Mouse (Mus musculus): ENCODE results near the gene Ulk3. TPM values are rescaled to one million over a fixed set of nuclear protein-coding genes. Genes with fewer than 3 reads are reported as not detected.

The Ulk3 gene
- total RNA-seq, 1 experiment = 7.3 TPM

DNA sequence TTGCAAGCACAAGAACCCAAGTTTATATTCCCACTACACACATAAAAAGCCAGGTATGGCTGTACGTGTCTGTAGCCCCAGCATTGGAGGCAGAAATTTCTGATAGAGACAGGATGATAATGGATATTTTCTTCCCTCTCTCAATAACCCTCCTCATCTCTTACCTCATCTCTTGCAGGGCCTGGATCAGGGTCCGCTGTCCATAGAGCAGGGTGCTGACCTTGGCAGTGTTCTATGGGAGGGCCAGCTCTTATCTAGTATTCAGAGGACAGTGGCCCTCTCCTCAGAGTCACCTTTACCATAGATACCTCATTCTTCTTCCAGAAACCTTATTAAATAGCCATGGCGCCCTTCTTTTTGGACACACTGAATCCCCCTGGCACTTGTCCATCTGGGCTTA, 20.6 kb downstream of the Ulk3 start:
- no peak overlapping the region for H3K4me3 ChIP-seq (ENCODE audit: insufficient read depth in 1 of 2, low read depth in 1 of 2, low read length in 2 of 2, poor library complexity in 1 of 2, severe bottlenecking in 1 of 2)
- no peak for TF ChIP-seq CHD2 (IDR thresholded peaks at IDR 0.05; ENCODE audit: low read depth, low read length)
- no peak for TF ChIP-seq MAFK (IDR thresholded peaks at IDR 0.05; ENCODE audit: insufficient read depth, low read depth, low read length)
- TF ChIP-seq ZNF384 (IDR thresholded peaks at IDR 0.05; ENCODE audit: low read depth, low read length) = no peak
- no peak for TF ChIP-seq ZC3H11A (IDR thresholded peaks at IDR 0.05; ENCODE audit: borderline replicate concordance, low read depth, low read length)
- no peak for TF ChIP-seq HCFC1 (IDR thresholded peaks at IDR 0.05; ENCODE audit: borderline replicate concordance, insufficient read depth, low read length)
- H3K36me3 ChIP-seq (ENCODE audit: control insufficient read depth, insufficient read depth, low read length, poor library complexity, severe bottlenecking) = no peaks in the 10 kb centered on the region
- DNase-seq (ENCODE audit: low read depth, low spot score) = no peak
- H3K27ac ChIP-seq (ENCODE audit: insufficient read depth, low read depth, low read length, poor library complexity, severe bottlenecking) = no peak overlapping the region
- in situ Hi-C loops (cut with MboI; ENCODE audit: low sequenced_read_pairs in 2 of 2, unreplicated experiment in 2 of 2) = no loop called here
- no peaks in the 10 kb centered on the region for H3K9me3 ChIP-seq (ENCODE audit: control insufficient read depth, insufficient read depth, low read depth, low read length)
- H3K4me1 ChIP-seq (ENCODE audit: control insufficient read depth in 2 of 2, insufficient read depth in 2 of 2, low read length in 2 of 2, poor library complexity in 1 of 2) = peaks cover 0 to 2% of the 10 kb centered on the region in 2 experiments; a peak in 1 of 4 replicates
- no peak overlapping the region for H3K9ac ChIP-seq (ENCODE audit: insufficient read depth, low read depth, low read length, poor library complexity, severe bottlenecking)

DNA sequence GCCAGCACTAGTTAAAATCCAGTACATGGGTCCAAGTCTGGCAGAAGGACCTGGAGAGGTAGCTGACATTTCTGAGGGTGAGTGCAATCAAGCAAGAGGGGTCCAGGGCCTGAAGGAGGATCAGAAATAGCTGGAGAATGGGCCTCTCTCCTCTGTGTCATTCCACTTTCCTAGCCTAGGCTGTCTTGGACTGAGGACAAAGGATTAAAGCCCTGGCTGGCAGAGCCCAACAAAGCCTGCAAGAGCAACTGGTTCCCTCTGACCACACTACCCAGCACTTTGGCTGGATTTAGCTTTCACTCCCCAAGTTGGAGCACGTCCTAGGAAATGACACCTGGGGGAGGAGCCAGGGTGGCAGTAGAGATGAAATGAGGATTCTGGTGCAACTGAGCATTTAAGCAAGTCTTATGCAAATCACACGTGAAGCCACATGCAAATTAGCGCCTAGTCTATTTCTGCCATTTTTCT, 21.1 kb downstream of the Ulk3 start:
- TF ChIP-seq ZC3H11A (IDR thresholded peaks at IDR 0.05; ENCODE audit: borderline replicate concordance, low read depth, low read length) = no peak
- TF ChIP-seq HCFC1 (IDR thresholded peaks at IDR 0.05; ENCODE audit: borderline replicate concordance, insufficient read depth, low read length) = no peak
- no peak for TF ChIP-seq CHD2 (IDR thresholded peaks at IDR 0.05; ENCODE audit: low read depth, low read length)
- TF ChIP-seq MAFK (IDR thresholded peaks at IDR 0.05; ENCODE audit: insufficient read depth, low read depth, low read length) = no peak
- TF ChIP-seq ZNF384 (IDR thresholded peaks at IDR 0.05; ENCODE audit: low read depth, low read length) = no peak
- H3K27ac ChIP-seq (ENCODE audit: insufficient read depth, low read depth, low read length, poor library complexity, severe bottlenecking) = no peak overlapping the region
- H3K9ac ChIP-seq (ENCODE audit: insufficient read depth, low read depth, low read length, poor library complexity, severe bottlenecking) = no peak overlapping the region
- H3K4me1 ChIP-seq (ENCODE audit: control insufficient read depth in 2 of 2, insufficient read depth in 2 of 2, low read length in 2 of 2, poor library complexity in 1 of 2) = peaks cover 0 to 2% of the 10 kb centered on the region in 2 experiments; a peak in 1 of 4 replicates
- H3K9me3 ChIP-seq (ENCODE audit: control insufficient read depth, insufficient read depth, low read depth, low read length) = no peaks in the 10 kb centered on the region
- H3K36me3 ChIP-seq (ENCODE audit: control insufficient read depth, insufficient read depth, low read length, poor library complexity, severe bottlenecking) = no peaks in the 10 kb centered on the region
- H3K4me3 ChIP-seq (ENCODE audit: insufficient read depth in 1 of 2, low read depth in 1 of 2, low read length in 2 of 2, poor library complexity in 1 of 2, severe bottlenecking in 1 of 2) = no peak overlapping the region
- in situ Hi-C loops (cut with MboI; ENCODE audit: low sequenced_read_pairs in 2 of 2, unreplicated experiment in 2 of 2) = no loop called here
- no peak for DNase-seq (ENCODE audit: low read depth, low spot score)

DNA sequence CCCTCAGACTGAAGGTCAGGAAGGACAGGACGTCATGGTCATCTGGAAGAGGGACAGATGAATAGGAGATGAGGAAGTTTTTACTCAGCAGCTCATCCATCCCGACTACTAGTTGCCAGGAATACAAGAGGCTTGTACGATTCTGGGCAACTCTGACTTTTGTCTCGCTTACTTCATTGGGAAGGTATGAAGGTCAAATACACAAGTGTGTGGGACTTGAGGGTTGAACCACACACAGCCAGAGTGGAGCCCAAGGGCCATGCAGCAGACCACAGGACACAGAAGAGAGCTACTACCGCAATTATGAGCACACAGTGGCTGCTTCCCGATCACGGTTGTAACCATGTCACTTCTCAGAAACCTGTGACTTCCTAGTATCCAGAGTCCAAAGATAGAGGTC, 23.3 kb downstream of the Ulk3 start:
- no peak for TF ChIP-seq MAFK (IDR thresholded peaks at IDR 0.05; ENCODE audit: insufficient read depth, low read depth, low read length)
- TF ChIP-seq ZC3H11A (IDR thresholded peaks at IDR 0.05; ENCODE audit: borderline replicate concordance, low read depth, low read length) = no peak
- no peak for TF ChIP-seq ZNF384 (IDR thresholded peaks at IDR 0.05; ENCODE audit: low read depth, low read length)
- no peak for TF ChIP-seq HCFC1 (IDR thresholded peaks at IDR 0.05; ENCODE audit: borderline replicate concordance, insufficient read depth, low read length)
- no peak for TF ChIP-seq CHD2 (IDR thresholded peaks at IDR 0.05; ENCODE audit: low read depth, low read length)
- in situ Hi-C loops (cut with MboI; ENCODE audit: low sequenced_read_pairs in 2 of 2, unreplicated experiment in 2 of 2) = no loop called here
- no peak overlapping the region for H3K9ac ChIP-seq (ENCODE audit: insufficient read depth, low read depth, low read length, poor library complexity, severe bottlenecking)
- no peaks in the 10 kb centered on the region for H3K36me3 ChIP-seq (ENCODE audit: control insufficient read depth, insufficient read depth, low read length, poor library complexity, severe bottlenecking)
- no peak overlapping the region for H3K4me3 ChIP-seq (ENCODE audit: insufficient read depth in 1 of 2, low read depth in 1 of 2, low read length in 2 of 2, poor library complexity in 1 of 2, severe bottlenecking in 1 of 2)
- no peaks in the 10 kb centered on the region for H3K9me3 ChIP-seq (ENCODE audit: control insufficient read depth, insufficient read depth, low read depth, low read length)
- no peak overlapping the region for H3K27ac ChIP-seq (ENCODE audit: insufficient read depth, low read depth, low read length, poor library complexity, severe bottlenecking)
- no peaks in the 10 kb centered on the region for H3K4me1 ChIP-seq (ENCODE audit: control insufficient read depth in 2 of 2, insufficient read depth in 2 of 2, low read length in 2 of 2, poor library complexity in 1 of 2)
- no peak for DNase-seq (ENCODE audit: low read depth, low spot score)

DNA sequence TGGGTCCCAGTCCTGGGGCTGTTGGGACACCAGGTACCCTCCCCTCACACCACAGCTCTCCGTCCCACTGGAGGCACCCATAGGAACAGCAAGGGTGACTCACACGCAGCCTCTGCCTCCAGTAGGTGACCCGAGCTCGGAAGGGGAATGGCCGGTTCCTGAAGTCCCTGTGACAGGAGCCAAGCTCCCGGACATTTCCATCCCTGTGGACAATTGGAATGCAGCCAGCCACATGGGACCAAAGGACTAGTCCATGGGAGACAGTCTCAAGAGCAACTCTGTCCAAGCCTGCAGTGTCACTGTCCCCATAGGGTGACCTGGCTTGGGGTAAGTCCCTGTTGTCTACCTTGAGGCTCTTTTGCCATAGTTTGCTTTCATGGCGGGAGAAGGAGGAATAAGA, 24.7 kb downstream of the Ulk3 start:
- no peak for DNase-seq (ENCODE audit: low read depth, low spot score)
- in situ Hi-C loops (cut with MboI; ENCODE audit: low sequenced_read_pairs in 2 of 2, unreplicated experiment in 2 of 2) = no loop called here
- no peak overlapping the region for H3K9ac ChIP-seq (ENCODE audit: insufficient read depth, low read depth, low read length, poor library complexity, severe bottlenecking)
- H3K4me3 ChIP-seq (ENCODE audit: insufficient read depth in 1 of 2, low read depth in 1 of 2, low read length in 2 of 2, poor library complexity in 1 of 2, severe bottlenecking in 1 of 2) = no peak overlapping the region
- no peak overlapping the region for H3K27ac ChIP-seq (ENCODE audit: insufficient read depth, low read depth, low read length, poor library complexity, severe bottlenecking)
- H3K9me3 ChIP-seq (ENCODE audit: control insufficient read depth, insufficient read depth, low read depth, low read length) = no peaks in the 10 kb centered on the region
- no peaks in the 10 kb centered on the region for H3K36me3 ChIP-seq (ENCODE audit: control insufficient read depth, insufficient read depth, low read length, poor library complexity, severe bottlenecking)
- TF ChIP-seq CHD2 (IDR thresholded peaks at IDR 0.05; ENCODE audit: low read depth, low read length) = no peak
- no peak for TF ChIP-seq ZC3H11A (IDR thresholded peaks at IDR 0.05; ENCODE audit: borderline replicate concordance, low read depth, low read length)
- TF ChIP-seq ZNF384 (IDR thresholded peaks at IDR 0.05; ENCODE audit: low read depth, low read length) = no peak
- no peak for TF ChIP-seq MAFK (IDR thresholded peaks at IDR 0.05; ENCODE audit: insufficient read depth, low read depth, low read length)
- TF ChIP-seq HCFC1 (IDR thresholded peaks at IDR 0.05; ENCODE audit: borderline replicate concordance, insufficient read depth, low read length) = no peak
- no peaks in the 10 kb centered on the region for H3K4me1 ChIP-seq (ENCODE audit: control insufficient read depth in 2 of 2, insufficient read depth in 2 of 2, low read length in 2 of 2, poor library complexity in 1 of 2)

DNA sequence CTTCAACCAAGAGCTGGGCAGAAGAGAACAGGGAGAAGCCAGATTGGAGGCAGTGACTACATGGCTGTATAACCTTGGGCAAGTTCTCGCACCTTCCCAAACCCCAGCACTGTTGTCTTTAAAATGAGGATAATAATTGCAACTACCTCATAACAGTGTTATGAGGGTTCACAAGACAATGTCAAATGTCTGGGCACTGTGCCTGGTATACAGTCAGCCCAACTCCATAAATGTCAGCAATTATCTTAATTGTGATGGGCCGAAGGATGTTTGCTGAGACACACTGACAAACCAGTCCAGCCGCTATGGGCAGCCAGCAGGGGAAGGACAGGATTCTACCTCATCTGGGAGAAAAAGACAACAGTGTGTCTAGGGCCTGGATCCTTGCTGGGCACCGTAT, 25.5 kb downstream of the Ulk3 start:
- H3K9ac ChIP-seq (ENCODE audit: insufficient read depth, low read depth, low read length, poor library complexity, severe bottlenecking) = no peak overlapping the region
- H3K4me3 ChIP-seq (ENCODE audit: insufficient read depth in 1 of 2, low read depth in 1 of 2, low read length in 2 of 2, poor library complexity in 1 of 2, severe bottlenecking in 1 of 2) = no peak overlapping the region
- no peaks in the 10 kb centered on the region for H3K36me3 ChIP-seq (ENCODE audit: control insufficient read depth, insufficient read depth, low read length, poor library complexity, severe bottlenecking)
- H3K9me3 ChIP-seq (ENCODE audit: control insufficient read depth, insufficient read depth, low read depth, low read length) = no peaks in the 10 kb centered on the region
- TF ChIP-seq MAFK (IDR thresholded peaks at IDR 0.05; ENCODE audit: insufficient read depth, low read depth, low read length) = no peak
- no peak for TF ChIP-seq CHD2 (IDR thresholded peaks at IDR 0.05; ENCODE audit: low read depth, low read length)
- no peak for TF ChIP-seq ZNF384 (IDR thresholded peaks at IDR 0.05; ENCODE audit: low read depth, low read length)
- TF ChIP-seq HCFC1 (IDR thresholded peaks at IDR 0.05; ENCODE audit: borderline replicate concordance, insufficient read depth, low read length) = no peak
- no peak for TF ChIP-seq ZC3H11A (IDR thresholded peaks at IDR 0.05; ENCODE audit: borderline replicate concordance, low read depth, low read length)
- no peak for DNase-seq (ENCODE audit: low read depth, low spot score)
- in situ Hi-C loops (cut with MboI; ENCODE audit: low sequenced_read_pairs in 2 of 2, unreplicated experiment in 2 of 2) = no loop called here
- H3K4me1 ChIP-seq (ENCODE audit: control insufficient read depth in 2 of 2, insufficient read depth in 2 of 2, low read length in 2 of 2, poor library complexity in 1 of 2) = no peaks in the 10 kb centered on the region
- no peak overlapping the region for H3K27ac ChIP-seq (ENCODE audit: insufficient read depth, low read depth, low read length, poor library complexity, severe bottlenecking)
